Mouse (Mus musculus): ENCODE measurements at regions not wholly inside any gene's neighbourhood (a gene's known extent, or its start where the extent isn't known, plus 50 kb on each side); places are given as distances from the start of the nearest gene placed in this dataset.

- Histone ChIP-seq H3K27me3 (replicated peaks; ENCODE audit: control insufficient read depth, insufficient read depth, low read length) (no peaks in the 10 kb centered on the region), H3K4me2 (ENCODE audit: low read depth, low read length) (no peak overlapping the region), H3K4me3 (ENCODE audit: low read depth, low read length) (no peak overlapping the region), H3K27ac (replicated peaks; ENCODE audit: low read depth, low read length) (no peak overlapping the region), H3K36me3 (ENCODE audit: control insufficient read depth, insufficient read depth, low read length) (no peaks in the 10 kb centered on the region), H3K9ac (ENCODE audit: low read depth, low read length) (no peak overlapping the region), H3K9me3 (ENCODE audit: control insufficient read depth, low read length) (no peaks in the 10 kb centered on the region), H3K4me1 (ENCODE audit: control insufficient read depth, insufficient read depth, low read length) (no peaks in the 10 kb centered on the region)
- no peak for ATAC-seq (ENCODE audit: low read depth)
- DNase-seq (ENCODE audit: low spot score) = no peak
- 87% methylated on average over 3 of the region's 3 CpGs for WGBS
Measured at GRCm38 (mm10) chr5:43125774-43126536, 107.0 kb upstream of the Cpeb2 start.

- no peak overlapping the region for H3K4me2 ChIP-seq (ENCODE audit: low read depth, low read length)
- no peak for DNase-seq (ENCODE audit: low spot score)
- no peak overlapping the region for H3K27ac ChIP-seq (replicated peaks; ENCODE audit: low read depth, low read length)
- no peaks in the 10 kb centered on the region for H3K4me1 ChIP-seq (ENCODE audit: control insufficient read depth, insufficient read depth, low read length)
- no peaks in the 10 kb centered on the region for H3K27me3 ChIP-seq (replicated peaks; ENCODE audit: control insufficient read depth, insufficient read depth, low read length)
- WGBS = 81% methylated on average over 4 of the region's 4 CpGs
- no peak for ATAC-seq (ENCODE audit: low read depth)
- no peaks in the 10 kb centered on the region for H3K9me3 ChIP-seq (ENCODE audit: control insufficient read depth, low read length)
- H3K36me3 ChIP-seq (ENCODE audit: control insufficient read depth, insufficient read depth, low read length) = no peaks in the 10 kb centered on the region
- H3K4me3 ChIP-seq (ENCODE audit: low read depth, low read length) = no peak overlapping the region
- H3K9ac ChIP-seq (ENCODE audit: low read depth, low read length) = no peak overlapping the region
Measured at GRCm38 (mm10) chr5:43130377-43130776, 102.6 kb upstream of the Cpeb2 start.

GRCm38 (mm10) chr5:43130901-43131557 is 101.9 kb upstream of the Cpeb2 start:
- Histone ChIP-seq H3K4me1 (ENCODE audit: control insufficient read depth, insufficient read depth, low read length) (no peaks in the 10 kb centered on the region), H3K36me3 (ENCODE audit: control insufficient read depth, insufficient read depth, low read length) (no peaks in the 10 kb centered on the region), H3K4me2 (ENCODE audit: low read depth, low read length) (no peak overlapping the region), H3K27ac (replicated peaks; ENCODE audit: low read depth, low read length) (no peak overlapping the region), H3K27me3 (replicated peaks; ENCODE audit: control insufficient read depth, insufficient read depth, low read length) (no peaks in the 10 kb centered on the region), H3K9me3 (ENCODE audit: control insufficient read depth, low read length) (no peaks in the 10 kb centered on the region), H3K9ac (ENCODE audit: low read depth, low read length) (no peak overlapping the region), H3K4me3 (ENCODE audit: low read depth, low read length) (no peak overlapping the region)
- 86% methylated on average over 5 of the region's 5 CpGs for WGBS
- ATAC-seq (ENCODE audit: low read depth) = no peak
- DNase-seq (ENCODE audit: low spot score) = no peak

- Histone ChIP-seq H3K9ac (ENCODE audit: low read depth, low read length) (no peak overlapping the region), H3K27ac (replicated peaks; ENCODE audit: low read depth, low read length) (no peak overlapping the region), H3K27me3 (replicated peaks; ENCODE audit: control insufficient read depth, insufficient read depth, low read length) (no peaks in the 10 kb centered on the region), H3K4me2 (ENCODE audit: low read depth, low read length) (no peak overlapping the region), H3K4me1 (ENCODE audit: control insufficient read depth, insufficient read depth, low read length) (no peaks in the 10 kb centered on the region), H3K4me3 (ENCODE audit: low read depth, low read length) (no peak overlapping the region), H3K9me3 (ENCODE audit: control insufficient read depth, low read length) (no peaks in the 10 kb centered on the region), H3K36me3 (ENCODE audit: control insufficient read depth, insufficient read depth, low read length) (no peaks in the 10 kb centered on the region)
- 71% methylated on average over 3 of the region's 3 CpGs for WGBS
- no peak for ATAC-seq (ENCODE audit: low read depth)
- no peak for DNase-seq (ENCODE audit: low spot score)
Measured at GRCm38 (mm10) chr5:43133672-43134071, 99.3 kb upstream of the Cpeb2 start.

- DNase-seq (ENCODE audit: low spot score) (no peak), ATAC-seq (ENCODE audit: low read depth) (no peak)
- no peaks in the 10 kb centered on the region for H3K36me3 ChIP-seq (ENCODE audit: control insufficient read depth, insufficient read depth, low read length)
- no peaks in the 10 kb centered on the region for H3K9me3 ChIP-seq (ENCODE audit: control insufficient read depth, low read length)
- no peak overlapping the region for H3K4me2 ChIP-seq (ENCODE audit: low read depth, low read length)
- no peak overlapping the region for H3K4me3 ChIP-seq (ENCODE audit: low read depth, low read length)
- H3K27me3 ChIP-seq (replicated peaks; ENCODE audit: control insufficient read depth, insufficient read depth, low read length) = no peaks in the 10 kb centered on the region
- H3K4me1 ChIP-seq (ENCODE audit: control insufficient read depth, insufficient read depth, low read length) = no peaks in the 10 kb centered on the region
- no peak overlapping the region for H3K9ac ChIP-seq (ENCODE audit: low read depth, low read length)
- WGBS = 85% methylated on average over 4 of the region's 4 CpGs
- H3K27ac ChIP-seq (replicated peaks; ENCODE audit: low read depth, low read length) = no peak overlapping the region
Measured at GRCm38 (mm10) chr5:43136142-43136541, 96.8 kb upstream of the Cpeb2 start.

GRCm38 (mm10) chr5:43137777-43138176 is 95.2 kb upstream of the Cpeb2 start:
- no peaks in the 10 kb centered on the region for H3K9me3 ChIP-seq (ENCODE audit: control insufficient read depth, low read length)
- no peak for ATAC-seq (ENCODE audit: low read depth)
- no peaks in the 10 kb centered on the region for H3K36me3 ChIP-seq (ENCODE audit: control insufficient read depth, insufficient read depth, low read length)
- no peak overlapping the region for H3K4me2 ChIP-seq (ENCODE audit: low read depth, low read length)
- no peak overlapping the region for H3K9ac ChIP-seq (ENCODE audit: low read depth, low read length)
- H3K4me1 ChIP-seq (ENCODE audit: control insufficient read depth, insufficient read depth, low read length) = no peaks in the 10 kb centered on the region
- WGBS = 71% methylated on average over 5 of the region's 5 CpGs
- H3K4me3 ChIP-seq (ENCODE audit: low read depth, low read length) = no peak overlapping the region
- no peak for DNase-seq (ENCODE audit: low spot score)
- no peak overlapping the region for H3K27ac ChIP-seq (replicated peaks; ENCODE audit: low read depth, low read length)
- H3K27me3 ChIP-seq (replicated peaks; ENCODE audit: control insufficient read depth, insufficient read depth, low read length) = no peaks in the 10 kb centered on the region

GRCm38 (mm10) chr5:43138931-43139486 is 94.0 kb upstream of the Cpeb2 start:
- DNase-seq (ENCODE audit: low spot score) (no peak), ATAC-seq (ENCODE audit: low read depth) (no peak)
- Histone ChIP-seq H3K36me3 (ENCODE audit: control insufficient read depth, insufficient read depth, low read length) (no peaks in the 10 kb centered on the region), H3K9ac (ENCODE audit: low read depth, low read length) (no peak overlapping the region), H3K27ac (replicated peaks; ENCODE audit: low read depth, low read length) (no peak overlapping the region), H3K4me3 (ENCODE audit: low read depth, low read length) (no peak overlapping the region), H3K4me1 (ENCODE audit: control insufficient read depth, insufficient read depth, low read length) (no peaks in the 10 kb centered on the region), H3K4me2 (ENCODE audit: low read depth, low read length) (no peak overlapping the region), H3K27me3 (replicated peaks; ENCODE audit: control insufficient read depth, insufficient read depth, low read length) (no peaks in the 10 kb centered on the region), H3K9me3 (ENCODE audit: control insufficient read depth, low read length) (no peaks in the 10 kb centered on the region)
- WGBS = 92% methylated on average over 4 of the region's 4 CpGs

- Histone ChIP-seq H3K4me2 (ENCODE audit: low read depth, low read length) (no peak overlapping the region), H3K27me3 (replicated peaks; ENCODE audit: control insufficient read depth, insufficient read depth, low read length) (no peaks in the 10 kb centered on the region), H3K27ac (replicated peaks; ENCODE audit: low read depth, low read length) (no peak overlapping the region), H3K36me3 (ENCODE audit: control insufficient read depth, insufficient read depth, low read length) (no peaks in the 10 kb centered on the region), H3K9me3 (ENCODE audit: control insufficient read depth, low read length) (no peaks in the 10 kb centered on the region), H3K9ac (ENCODE audit: low read depth, low read length) (no peak overlapping the region), H3K4me3 (ENCODE audit: low read depth, low read length) (no peak overlapping the region), H3K4me1 (ENCODE audit: control insufficient read depth, insufficient read depth, low read length) (no peaks in the 10 kb centered on the region)
- 79% methylated on average over 1 of the region's 1 CpGs for WGBS
- no peak for ATAC-seq (ENCODE audit: low read depth)
- no peak for DNase-seq (ENCODE audit: low spot score)
Measured at GRCm38 (mm10) chr5:43139813-43140212, 93.2 kb upstream of the Cpeb2 start.

Measured in embryonic facial prominence, embryonic 14.5 days (tissue).